Mouse (Mus musculus) myocyte (in vitro differentiated cells): Measurements from ENCODE around the gene Foxm1.

Experiments
- CEBPB ChIP-seq: IDR thresholded peaks from 2 replicates; pipeline ENCODE4 v1.6.1; 2011; ENCODE audit warnings: mild to moderate bottlenecking, moderate library complexity; ENCODE audit not compliant: poor library complexity, insufficient read depth, severe bottlenecking
- MAX ChIP-seq: IDR thresholded peaks from one replicate; pipeline ENCODE4 v1.6.1; 2011; ENCODE audit warnings: low read depth, mild to moderate bottlenecking, control low read depth
- MYOD1 ChIP-seq, 3 experiments: IDR thresholded peaks; one replicate each; pipeline ENCODE4 v1.6.1; 2011; ENCODE audit warnings: control low read depth in 2 of 3, low read depth in 2 of 3, mild to moderate bottlenecking in 2 of 3, moderate library complexity in 1 of 3; ENCODE audit not compliant: insufficient read length in 2 of 3, control insufficient read depth in 1 of 3
- POLR2A ChIP-seq: IDR thresholded peaks from one replicate; pipeline ENCODE4 v1.6.1; 2011; ENCODE audit warnings: low read depth, mild to moderate bottlenecking, control low read depth, moderate library complexity; ENCODE audit not compliant: insufficient read length
- POLR2AphosphoS2 ChIP-seq: IDR thresholded peaks from one replicate; pipeline ENCODE4 v1.6.1; 2011; ENCODE audit warnings: low read depth, control low read depth; ENCODE audit not compliant: insufficient read length
- REST ChIP-seq: IDR thresholded peaks from one replicate; pipeline ENCODE4 v1.6.1; 2011; ENCODE audit warnings: mild to moderate bottlenecking, control low read depth, moderate library complexity; ENCODE audit not compliant: insufficient read depth, insufficient read length
- TCF12 ChIP-seq: IDR thresholded peaks from one replicate; pipeline ENCODE4 v1.6.1; 2011; ENCODE audit warnings: mild to moderate bottlenecking, control low read depth; ENCODE audit not compliant: poor library complexity, insufficient read depth, severe bottlenecking

DNA sequence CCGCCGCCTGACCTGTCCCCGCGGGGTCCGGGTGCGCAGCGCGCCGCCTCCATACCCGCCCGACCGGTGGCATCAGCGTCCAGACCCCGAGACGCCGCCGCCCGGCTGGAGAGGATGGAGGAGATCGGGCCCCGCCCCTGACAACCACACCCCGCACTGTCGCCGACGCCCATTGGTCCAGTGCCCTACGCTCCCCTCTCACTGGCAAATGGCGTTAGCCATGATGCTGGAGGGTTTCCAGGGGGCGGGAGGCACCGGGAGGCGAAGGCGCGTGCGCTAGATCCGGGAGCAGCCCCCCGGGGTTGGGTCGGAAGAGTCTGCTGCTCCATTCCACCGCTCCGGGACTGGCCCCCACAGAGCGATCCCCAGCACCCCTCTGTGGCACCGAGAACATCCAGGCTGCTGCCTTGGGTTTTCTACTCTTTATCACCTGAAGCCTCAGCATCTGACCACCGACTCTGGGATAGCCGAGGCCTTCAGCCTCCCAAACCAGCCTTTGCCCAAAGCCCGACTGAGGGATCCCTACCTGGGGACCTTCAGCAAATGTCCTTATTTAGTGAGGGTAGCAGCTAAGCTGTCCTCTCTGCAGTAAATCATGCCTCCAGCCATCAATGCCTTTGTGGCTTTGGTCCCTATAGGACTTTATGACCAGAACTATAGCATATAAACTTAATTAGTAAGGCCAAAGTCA, 6.9 kb upstream of the Foxm1 start, which contains the start of gene Tulp3:
- TF ChIP-seq REST = no peak
- TF ChIP-seq POLR2A = peak; percentile 86
- TF ChIP-seq MYOD1 (IDR thresholded peaks at IDR 0.05; ENCODE audit: control insufficient read depth in 1 of 3, insufficient read length in 2 of 3, low read depth in 2 of 3) = no peak
- TF ChIP-seq POLR2AphosphoS2 = peak; percentile 93
- no peak for TF ChIP-seq TCF12
- no peak for TF ChIP-seq CEBPB
- no peak for TF ChIP-seq MAX
